Mouse (Mus musculus): Measurements from ENCODE around the gene Gm20806. TPM values are rescaled to one million over a fixed set of nuclear protein-coding genes. Genes with fewer than 3 reads are reported as not detected.
"Not testable (repeated sequence)": the region's sequence is repeated elsewhere in the genome, so short reads cannot be mapped to it uniquely, and the experiment has no call there.

The Gm20806 gene
- total RNA-seq (2021), result not detected
- long read RNA-seq, experiment 1, result 0 reads
- long read RNA-seq, experiment 2, result 0 reads

GRCm38 (mm10) chrY:78837956-78838355 lies at the start of gene Gm20806:
TSS of gene Gm20806 (minus strand) at chrY:78838056.
- H3K27ac ChIP-seq; H3K4me3 ChIP-seq; DNase-seq (ENCODE audit: low spot score in 2 of 2): not testable (repeated sequence)
